Mouse (Mus musculus) lung, adult 2 months (tissue): ENCODE measurements around the gene Wdr17. TPM values are rescaled to one million over a fixed set of nuclear protein-coding genes. Genes with fewer than 3 reads are reported as not detected.

Experiments
- DNase-seq: peaks from one replicate; pipeline ENCODE4 v3.0.0; 2022
- H3K4me1 ChIP-seq: fragments of 200-500 bp; 2 replicates; pipeline ENCODE4 v1.6.1; 2011; ENCODE audit warnings: low read length; ENCODE audit not compliant: control insufficient read depth, insufficient read depth
- H3K4me3 ChIP-seq: fragments of 200-500 bp; replicated peaks from 2 replicates; pipeline ENCODE3; 2011; ENCODE audit warnings: low read depth, mild to moderate bottlenecking, control low read depth, low read length; ENCODE audit errors: extremely low read depth
- CTCF ChIP-seq: fragments of 200-500 bp; IDR thresholded peaks from 2 replicates; pipeline ENCODE4 v1.5.1; 2011; ENCODE audit warnings: mild to moderate bottlenecking, low read length, control low read depth; ENCODE audit not compliant: insufficient read depth
- POLR2A ChIP-seq: fragments of 200-500 bp; IDR thresholded peaks from 2 replicates; pipeline ENCODE4 v1.6.1; 2011; ENCODE audit warnings: low read depth, mild to moderate bottlenecking, control low read depth, low read length, borderline replicate concordance; ENCODE audit errors: extremely low read depth
- WGBS: fragments of 180-500 bp; shearing (Covaris S2); methylation state at CpG from one replicate; pipeline ENCODE4 v1.1.7; 2018; 5-methylcytosine and 5-hydroxymethylcytosine counted together
- polyA plus RNA-seq: library from polyadenylated mRNA; depleted of rRNA; stranded (reverse); fragments of >200 nt; gene quantifications from 2 replicates; pipeline ENCODE4 v1.2.3, GENCODE M21; 2012; rRNA removed

The Wdr17 gene
- polyA plus RNA-seq = not detected in 2 replicates

DNA sequence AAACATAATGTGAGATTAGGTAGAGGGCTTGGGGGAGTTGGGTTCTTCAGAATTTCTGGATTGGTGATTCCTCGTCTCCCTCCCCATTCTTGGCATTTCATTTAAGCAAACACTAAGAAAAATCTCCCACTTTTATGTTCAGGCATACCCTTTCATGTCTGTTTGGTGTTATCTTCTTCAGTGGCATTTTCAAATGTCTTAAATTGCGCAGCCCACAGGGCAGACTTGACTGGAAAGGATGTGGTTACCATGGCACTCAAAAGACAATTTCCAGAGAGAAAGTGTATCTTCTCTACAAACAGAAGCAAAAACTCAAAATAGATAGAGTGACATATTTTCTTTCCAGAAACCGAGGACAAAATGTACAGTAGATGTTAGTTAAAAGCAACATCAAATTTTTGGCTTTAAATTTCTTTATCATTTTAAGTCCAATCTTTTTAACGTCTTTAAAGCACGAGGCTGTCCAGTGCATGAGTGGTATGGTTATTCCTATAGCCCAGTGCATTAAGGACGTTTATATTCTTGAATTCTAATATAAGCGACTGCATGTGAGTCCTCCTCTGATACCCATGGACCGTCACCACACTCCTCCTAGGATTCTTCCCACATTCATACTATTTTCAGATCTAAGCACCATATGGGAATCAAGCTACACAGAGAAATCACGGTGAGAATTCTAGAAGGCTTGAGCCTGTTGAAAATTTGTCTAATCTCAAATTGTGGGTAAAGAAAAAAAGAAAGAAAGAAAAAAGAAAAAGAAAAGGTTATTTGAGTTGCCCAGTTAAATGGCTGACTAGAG is at the start of gene Wdr17:
Wdr17 (minus strand) TSS at position 198 of the 799 bp plus-strand sequence.
- 70% methylated on average over 9 of the region's 9 CpGs for WGBS
- H3K4me3 ChIP-seq = no peak within 1 kb of the TSS
- TF ChIP-seq POLR2A = no peak
- no peak for TF ChIP-seq CTCF
- no peaks in the 10 kb centered on the region for H3K4me1 ChIP-seq
- DNase-seq = no peak

DNA sequence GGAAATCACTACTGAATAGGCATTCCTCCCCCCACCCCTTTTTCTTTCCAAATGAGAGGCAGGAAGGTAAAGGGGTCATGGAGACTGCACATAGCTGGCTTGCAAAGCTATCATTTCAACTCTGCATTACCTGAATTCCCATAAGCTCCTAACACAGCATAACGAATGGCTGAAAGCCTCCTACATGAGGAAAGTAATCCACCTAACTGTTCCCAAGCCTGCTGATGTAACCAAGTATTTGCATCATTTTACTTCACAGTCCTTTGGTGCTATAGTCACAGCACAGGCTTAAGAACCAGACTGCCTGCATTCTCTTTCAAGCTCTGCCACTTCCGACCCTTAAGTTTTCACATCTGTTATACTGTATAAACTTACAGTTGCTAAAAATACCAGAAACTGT is 45.3 kb upstream of the Wdr17 start:
- no peak for DNase-seq
- WGBS = 55% methylated on average over 2 of the region's 2 CpGs
- TF ChIP-seq CTCF (no peak), POLR2A (no peak)
- Histone ChIP-seq H3K4me1 (no peaks in the 10 kb centered on the region), H3K4me3 (no peak overlapping the region)

DNA sequence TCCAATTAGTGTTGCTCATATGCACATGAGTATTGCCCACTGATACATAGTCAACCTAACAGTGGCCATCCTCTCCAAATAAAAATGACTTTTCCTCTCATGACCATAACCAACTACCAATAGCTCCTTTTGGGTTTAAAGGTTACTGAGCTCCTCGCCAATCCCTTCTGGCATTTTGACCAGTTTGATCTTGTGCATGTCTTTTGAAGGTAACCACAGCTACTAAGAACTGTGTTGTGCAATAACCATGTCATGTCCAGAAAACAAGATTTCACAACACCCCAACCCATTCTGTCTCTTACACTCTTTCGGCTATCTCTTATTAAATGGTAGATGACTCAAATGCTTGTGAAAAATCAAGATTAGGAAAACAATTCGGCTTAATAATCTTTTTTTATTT is 38.0 kb upstream of the Wdr17 start:
- no peak for DNase-seq
- H3K4me3 ChIP-seq = no peak overlapping the region
- TF ChIP-seq POLR2A (no peak), CTCF (no peak)
- WGBS = 75% methylated on average over 3 of the region's 3 CpGs
- H3K4me1 ChIP-seq = no peaks in the 10 kb centered on the region

DNA sequence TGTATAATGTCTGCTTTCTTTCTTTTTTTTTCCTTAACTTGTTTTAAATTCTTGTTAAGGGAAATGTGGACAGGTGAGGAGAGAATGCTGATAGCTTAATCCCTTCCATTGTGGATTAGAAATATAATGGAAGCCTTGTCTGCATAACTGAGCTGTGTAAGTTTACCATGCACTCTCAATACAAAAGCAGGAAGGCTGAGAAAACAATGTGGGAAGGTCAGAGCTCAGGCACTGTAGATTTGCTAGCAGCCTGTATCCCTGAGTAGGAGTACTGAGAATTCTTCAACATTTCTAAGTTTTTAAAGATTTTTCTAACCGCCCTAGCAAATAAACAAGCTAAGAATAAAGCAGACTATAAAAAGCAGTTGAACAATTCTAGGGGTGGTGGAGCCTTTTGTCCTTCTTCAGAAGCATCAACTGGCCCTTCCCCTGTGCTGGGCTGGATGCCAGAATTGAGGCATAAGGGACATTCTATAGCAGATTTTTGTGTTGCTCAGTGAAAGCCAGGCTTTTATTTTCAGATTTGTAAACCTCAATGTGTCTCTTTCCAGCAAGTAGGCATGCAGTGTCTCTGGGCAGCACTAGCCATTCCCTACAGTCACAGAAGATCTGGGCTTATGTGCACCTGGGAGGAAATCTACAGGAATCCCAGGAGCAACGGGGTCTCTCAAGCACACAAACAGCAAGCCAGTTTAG is 35.3 kb upstream of the Wdr17 start:
- Histone ChIP-seq H3K4me3 (no peak overlapping the region), H3K4me1 (no peaks in the 10 kb centered on the region)
- 34% methylated on average over 2 of the region's 2 CpGs for WGBS
- no peak for TF ChIP-seq POLR2A
- TF ChIP-seq CTCF = no peak
- DNase-seq = no peak

DNA sequence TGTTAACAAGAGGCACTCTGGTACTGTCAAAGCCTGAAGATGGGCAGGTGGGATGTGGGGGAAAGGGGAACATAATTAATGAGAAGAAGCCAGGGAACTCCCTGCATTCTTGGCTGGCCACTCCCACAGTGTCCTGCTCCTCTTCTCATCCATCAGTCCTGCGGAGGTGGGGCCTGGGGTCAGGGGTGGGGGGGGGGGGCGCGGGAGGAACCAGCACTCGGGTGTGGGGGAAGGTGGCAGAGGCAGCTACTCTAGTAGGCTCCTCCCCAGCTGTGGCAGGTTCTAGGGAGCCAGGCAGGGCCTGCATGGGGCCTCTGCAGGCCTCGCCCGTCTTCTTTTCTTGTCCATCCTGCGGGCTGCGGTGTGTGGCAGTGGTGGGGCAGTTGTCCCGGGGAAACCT is 30.7 kb upstream of the Wdr17 start:
- no peak for DNase-seq
- TF ChIP-seq CTCF (no peak), POLR2A (no peak)
- 52% methylated on average over 9 of the region's 9 CpGs for WGBS
- Histone ChIP-seq H3K4me3 (no peak overlapping the region), H3K4me1 (no peaks in the 10 kb centered on the region)

DNA sequence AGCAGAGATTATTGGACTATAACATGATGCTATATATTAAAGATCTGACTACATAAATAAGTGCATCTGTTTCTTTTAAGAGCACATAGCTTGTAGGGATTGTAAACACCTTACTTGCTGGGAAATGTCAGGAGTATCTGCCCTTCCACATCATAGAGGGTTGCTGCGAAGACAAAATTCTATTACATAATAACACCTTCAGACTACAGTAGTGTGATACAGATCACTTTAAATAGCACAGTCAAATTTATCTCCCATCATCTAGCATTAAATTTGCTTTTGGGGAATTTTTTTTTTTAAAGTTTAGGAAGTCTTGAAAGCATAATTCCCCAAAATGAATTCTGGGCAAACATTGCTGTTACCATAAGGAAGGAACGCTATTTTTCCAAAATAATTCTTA is 25.9 kb upstream of the Wdr17 start:
- H3K4me1 ChIP-seq = no peaks in the 10 kb centered on the region
- no peak overlapping the region for H3K4me3 ChIP-seq
- 95% methylated on average over 2 of the region's 2 CpGs for WGBS
- no peak for DNase-seq
- TF ChIP-seq POLR2A (no peak), CTCF (no peak)

DNA sequence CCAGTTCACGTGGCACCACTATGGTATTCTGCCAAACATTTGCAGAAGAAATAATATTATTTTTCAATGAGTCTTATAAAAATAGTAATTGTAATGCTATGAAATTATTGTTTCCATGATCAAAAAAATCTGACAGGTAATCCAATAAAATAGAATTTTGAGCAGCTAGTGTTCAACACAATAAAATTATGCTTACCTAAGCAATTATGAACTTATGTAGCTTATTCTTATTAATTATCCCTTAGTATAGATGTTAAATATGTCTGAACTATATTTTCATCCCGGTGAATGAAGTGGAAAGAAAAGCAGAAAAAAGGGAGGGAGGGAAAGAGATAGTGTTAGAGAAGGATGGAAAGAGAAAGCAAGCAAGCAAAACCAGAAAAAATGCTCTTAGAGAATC is 12.5 kb upstream of the Wdr17 start:
- no peak for DNase-seq
- no peak overlapping the region for H3K4me3 ChIP-seq
- no peaks in the 10 kb centered on the region for H3K4me1 ChIP-seq
- WGBS = 78% methylated on average over 2 of the region's 2 CpGs
- TF ChIP-seq CTCF = no peak
- TF ChIP-seq POLR2A = no peak

DNA sequence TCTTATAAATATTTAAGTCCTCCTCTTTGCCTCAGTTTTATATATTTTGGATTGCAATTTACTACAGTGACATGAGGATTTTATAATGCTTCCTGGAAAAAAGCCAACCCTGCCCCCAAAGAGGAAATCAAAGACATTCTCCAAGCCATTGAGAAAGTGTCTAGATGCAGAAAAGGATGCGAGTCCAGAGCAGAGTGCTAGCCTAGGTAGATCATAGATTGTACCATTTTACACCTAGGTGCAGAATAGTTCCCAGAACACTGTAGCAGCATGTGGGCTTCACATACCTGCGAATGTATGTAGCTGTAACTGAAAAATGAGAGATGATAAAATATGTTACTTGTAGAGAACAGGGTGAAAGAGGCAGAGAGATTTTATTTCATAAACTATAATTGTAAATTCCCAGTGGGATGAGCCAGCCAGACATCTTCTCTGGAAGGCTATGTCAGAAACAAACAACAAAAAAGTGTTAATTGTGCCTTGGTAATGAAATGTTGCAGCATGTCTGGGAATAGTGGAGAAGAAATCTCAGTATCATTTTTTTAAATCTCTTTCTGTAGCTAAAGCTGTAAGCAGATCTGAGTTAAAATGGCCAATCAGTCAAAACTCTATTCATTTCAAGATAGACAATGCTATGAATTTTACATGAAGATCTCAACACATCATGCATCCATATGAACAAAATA is 7.8 kb upstream of the Wdr17 start:
- no peak overlapping the region for H3K4me3 ChIP-seq
- TF ChIP-seq CTCF = no peak
- no peak for TF ChIP-seq POLR2A
- DNase-seq = no peak
- 74% methylated on average over 2 of the region's 2 CpGs for WGBS
- no peaks in the 10 kb centered on the region for H3K4me1 ChIP-seq

DNA sequence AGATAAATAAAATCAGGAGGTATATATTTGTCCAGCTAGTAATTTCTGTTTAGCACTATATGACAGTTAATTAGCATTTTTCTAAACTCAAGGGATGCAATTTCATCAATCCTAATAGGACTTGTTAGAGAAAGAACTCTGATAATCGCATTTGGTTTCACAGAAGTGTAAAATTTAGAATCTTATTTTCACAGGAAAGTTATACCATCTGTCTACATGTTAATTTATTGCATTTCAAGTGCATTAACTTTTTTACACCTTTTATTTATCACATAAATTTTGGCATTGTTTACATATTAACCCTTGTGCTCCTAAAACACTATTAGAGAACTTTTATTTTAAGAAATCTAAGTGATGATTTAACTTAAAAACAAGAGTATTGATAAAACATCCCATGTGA is 7.2 kb upstream of the Wdr17 start:
- no peak for TF ChIP-seq POLR2A
- TF ChIP-seq CTCF = no peak
- no peaks in the 10 kb centered on the region for H3K4me1 ChIP-seq
- no peak overlapping the region for H3K4me3 ChIP-seq
- WGBS = 84% methylated on average over 1 of the region's 1 CpGs
- DNase-seq = no peak
